Mouse (Mus musculus) c-Kit-positive CD71-negative TER-119-negative erythroid progenitor cells, embryonic 14.5 days (primary cell): ENCODE measurements around the gene Gm38655.
"Not testable (repeated sequence)": the region's sequence is repeated elsewhere in the genome, so short reads cannot be mapped to it uniquely, and the experiment has no call there.

Experiments
- DNase-seq: peaks from one replicate; pipeline ENCODE4 v3.0.0-alpha.2; 2013; ENCODE audit warnings: low read depth

Gene Gm38655

DNA sequence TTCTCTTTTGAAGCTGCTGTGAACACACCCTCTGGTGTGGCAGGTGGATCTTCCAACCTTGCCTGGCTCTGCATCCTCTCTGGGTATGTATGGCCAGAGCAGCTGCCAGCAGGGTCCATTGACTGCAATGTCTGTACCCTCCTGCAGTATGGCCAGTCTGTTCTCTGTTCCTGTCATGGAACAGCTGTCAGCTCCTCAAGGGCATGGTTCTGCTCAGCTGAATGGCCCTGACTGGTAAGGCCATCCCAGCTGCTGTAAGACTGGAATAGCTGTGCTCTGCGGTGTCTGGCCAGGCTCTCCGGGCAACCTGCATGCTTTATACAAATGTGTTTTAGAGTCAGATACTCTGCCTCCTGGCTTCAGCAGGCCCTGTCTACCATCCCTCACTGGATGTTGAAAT is 5.6 kb downstream of the Gm38655 start:
- DNase-seq, result no peak

DNA sequence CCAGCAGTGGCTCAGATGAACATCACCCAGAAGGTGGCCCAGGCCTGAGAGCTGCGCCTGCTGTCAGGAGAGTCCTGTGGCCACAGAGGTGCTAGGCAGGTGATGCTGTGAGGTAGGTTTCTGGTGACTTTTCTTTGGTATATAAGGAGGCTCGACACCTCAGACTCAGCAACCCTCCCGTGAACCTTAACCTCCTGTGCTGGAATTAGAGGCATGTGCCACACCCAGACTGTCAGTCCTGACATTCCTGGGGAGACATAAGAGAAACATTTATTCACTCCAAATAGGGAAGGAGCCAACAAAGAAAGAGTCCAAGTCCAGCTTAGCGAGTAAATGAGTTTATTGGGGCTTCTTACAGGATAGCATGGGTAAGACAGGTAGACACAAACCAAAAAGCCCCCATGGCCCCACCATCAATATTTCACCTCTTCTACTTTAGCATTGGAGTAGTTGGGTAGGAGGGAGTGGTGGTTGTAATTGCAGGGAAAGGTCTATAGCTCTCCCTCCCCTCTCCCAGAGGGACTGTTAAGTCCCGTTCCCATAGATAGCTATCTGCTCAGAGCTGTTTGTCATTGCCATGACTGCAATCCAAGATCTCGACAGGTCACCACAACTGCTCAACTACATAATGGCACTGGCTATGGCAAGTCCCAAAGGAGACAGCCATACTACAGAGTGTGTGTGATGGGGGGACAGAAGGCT is 9.2 kb downstream of the Gm38655 start:
- no peak for DNase-seq

DNA sequence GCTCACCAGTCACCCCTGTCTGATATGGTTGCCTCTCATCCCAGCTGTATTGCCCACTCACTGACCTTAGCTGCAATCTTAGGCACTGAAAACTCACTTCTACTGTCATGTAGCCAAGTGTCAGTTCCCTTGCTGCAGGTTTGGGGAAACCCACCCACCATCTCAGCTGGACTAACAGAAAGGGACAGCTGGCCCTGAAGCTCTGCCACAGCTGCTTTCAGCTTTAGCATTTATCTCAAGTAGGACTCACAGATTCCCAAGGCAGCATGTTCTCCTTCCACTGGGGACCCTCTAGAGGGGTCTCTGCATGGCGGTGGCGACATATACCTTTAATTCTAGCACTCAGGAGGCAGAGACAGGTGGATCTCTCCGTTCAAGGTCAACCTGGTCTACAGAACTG is 10.5 kb downstream of the Gm38655 start:
- no peak for DNase-seq

DNA sequence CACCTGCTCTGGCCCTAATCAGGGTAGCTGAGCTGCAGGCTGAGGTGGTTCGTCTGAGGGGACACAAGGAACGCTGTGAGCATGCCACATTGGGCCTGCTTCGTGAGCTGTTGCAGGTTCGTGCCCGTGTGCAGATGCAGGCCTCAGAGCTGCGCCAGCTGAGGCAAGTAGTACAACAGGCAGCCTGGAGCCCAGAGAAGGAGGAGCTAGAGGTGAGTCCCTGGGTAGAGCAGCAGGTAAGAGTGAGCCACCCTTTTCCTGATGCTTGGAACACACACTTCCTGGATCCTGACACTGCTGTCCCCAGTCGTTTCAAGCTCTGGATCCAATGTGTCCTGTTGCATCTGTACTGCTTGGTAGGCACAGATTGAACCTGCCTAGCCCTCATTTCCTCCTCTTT is 11.9 kb downstream of the Gm38655 start:
- no peak for DNase-seq

DNA sequence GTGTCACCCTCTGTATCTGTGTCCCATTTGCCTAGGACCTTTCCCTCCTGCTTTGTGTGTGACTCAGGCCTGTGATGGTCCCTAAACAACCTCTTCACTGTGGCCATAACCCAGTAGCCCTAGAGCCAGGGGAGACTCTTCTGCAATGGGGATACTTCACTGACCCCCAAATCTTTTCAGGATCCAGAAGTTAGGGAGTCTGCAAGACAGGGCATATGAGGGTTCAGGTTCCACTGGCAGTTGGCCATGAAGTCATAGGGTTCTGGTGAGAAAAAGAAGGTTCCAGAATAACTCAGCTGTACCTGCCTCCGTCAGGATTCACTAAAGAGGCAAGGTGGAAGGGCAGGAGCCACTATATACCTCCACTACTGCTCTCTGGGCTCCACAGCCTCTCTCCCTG is 13.1 kb downstream of the Gm38655 start, which contains the start of gene Ccdc154:
Gene Ccdc154, plus strand, starts transcription at position 301 of the 400 bp plus-strand sequence.
- DNase-seq, result no peak

DNA sequence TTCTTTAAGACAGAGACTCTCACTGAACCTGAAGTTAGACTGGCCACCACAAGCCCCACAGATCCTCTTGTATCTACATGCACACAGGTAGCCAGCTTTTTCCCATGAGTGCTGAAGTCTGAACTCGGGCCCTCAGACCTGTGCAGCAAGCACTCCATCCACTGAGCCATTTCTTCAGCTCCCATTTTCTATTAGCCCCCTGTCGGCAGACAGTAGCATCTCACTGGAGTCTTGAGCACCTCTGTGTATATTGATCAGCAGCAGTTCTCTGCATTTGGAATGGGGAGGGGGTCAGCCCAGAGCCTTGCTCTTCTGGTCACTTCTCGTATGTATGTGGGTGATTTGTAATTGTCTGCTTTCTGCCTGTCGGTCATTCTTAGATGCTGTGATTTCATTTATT is 35.3 kb downstream of the Gm38655 start:
- no peak for DNase-seq

DNA sequence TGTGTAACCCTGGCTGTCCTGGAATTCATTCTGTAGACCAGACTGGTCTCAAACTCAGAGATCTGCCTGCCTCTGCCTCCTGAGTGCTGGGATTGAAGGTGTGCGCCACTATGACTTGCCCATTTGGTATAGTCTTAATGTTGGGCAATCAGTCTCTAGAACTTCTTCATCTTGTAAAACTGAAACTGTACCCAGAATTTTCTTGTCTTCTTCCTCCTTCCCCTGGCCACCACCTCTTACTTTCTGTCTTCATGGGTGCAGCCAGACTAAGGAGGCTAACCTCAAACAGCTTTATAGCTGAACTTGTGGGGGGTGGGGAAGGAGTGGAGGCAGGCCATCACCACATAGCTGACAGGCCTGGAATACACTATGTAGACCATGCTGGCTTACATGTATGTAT is 36.5 kb downstream of the Gm38655 start:
- no peak for DNase-seq

DNA sequence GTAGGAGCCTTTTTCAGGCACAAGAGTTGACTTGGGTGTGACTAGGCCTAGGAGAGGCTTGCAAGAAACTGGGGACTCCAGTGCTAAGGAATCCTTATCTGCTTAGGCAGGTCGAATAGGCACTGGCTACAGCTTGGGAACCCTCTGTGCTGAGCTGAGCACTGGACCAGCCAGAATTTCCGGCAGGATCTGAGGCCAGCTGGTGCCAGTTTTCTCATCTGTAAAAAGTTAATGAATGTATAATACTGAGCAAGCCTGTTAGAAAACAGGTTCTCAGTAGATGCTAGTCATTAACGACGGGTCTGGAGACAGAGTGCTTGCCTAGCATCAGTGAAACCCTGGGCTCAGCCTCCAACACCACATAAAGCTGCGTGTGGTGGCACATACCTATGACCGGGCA is 39.6 kb downstream of the Gm38655 start:
- no peak for DNase-seq

DNA sequence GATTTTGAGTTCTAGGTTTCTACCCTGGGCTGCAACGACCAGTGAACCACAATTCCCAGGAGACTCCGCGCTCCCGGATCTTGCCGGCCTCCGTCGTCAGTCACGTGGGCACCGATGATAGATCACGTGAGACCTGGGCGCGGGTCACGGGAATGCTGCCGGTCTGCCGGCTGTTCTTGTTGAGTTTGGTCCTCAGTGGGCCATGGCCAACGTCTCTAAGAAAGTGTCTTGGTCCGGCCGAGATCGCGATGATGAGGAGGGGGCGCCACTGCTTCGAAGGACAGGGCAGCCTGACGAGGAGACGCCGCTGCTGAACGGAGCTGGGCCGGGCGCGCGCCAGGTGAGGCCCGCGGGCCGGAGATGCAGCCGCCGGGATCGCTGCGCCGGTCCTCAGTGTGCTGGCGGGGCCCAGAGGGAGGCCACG is 42.0 kb downstream of the Gm38655 start, which contains the start of gene Clcn7:
Gene Clcn7, plus strand, starts transcription at position 117 of the 424 bp plus-strand sequence.
- peak; percentile 72 for DNase-seq

DNA sequence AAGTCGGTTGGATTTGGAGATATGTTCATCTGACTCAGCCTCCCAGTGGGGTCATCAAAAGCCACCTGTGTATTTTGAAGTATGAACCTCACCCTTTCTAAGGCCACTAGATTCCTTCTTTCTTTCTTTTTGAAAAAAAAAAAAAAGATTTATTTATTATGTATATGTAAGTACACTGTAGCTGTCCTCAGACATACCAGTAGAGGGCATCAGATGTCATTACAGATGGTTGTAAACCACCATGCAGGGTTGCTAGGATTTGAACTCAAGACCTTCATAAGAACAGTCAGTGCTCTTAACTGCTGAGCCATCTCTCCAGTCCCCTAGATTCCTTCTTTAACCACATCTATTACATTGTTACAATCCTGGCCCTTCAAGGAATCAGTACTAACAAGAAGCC is 45.2 kb downstream of the Gm38655 start:
- DNase-seq, result no peak

DNA sequence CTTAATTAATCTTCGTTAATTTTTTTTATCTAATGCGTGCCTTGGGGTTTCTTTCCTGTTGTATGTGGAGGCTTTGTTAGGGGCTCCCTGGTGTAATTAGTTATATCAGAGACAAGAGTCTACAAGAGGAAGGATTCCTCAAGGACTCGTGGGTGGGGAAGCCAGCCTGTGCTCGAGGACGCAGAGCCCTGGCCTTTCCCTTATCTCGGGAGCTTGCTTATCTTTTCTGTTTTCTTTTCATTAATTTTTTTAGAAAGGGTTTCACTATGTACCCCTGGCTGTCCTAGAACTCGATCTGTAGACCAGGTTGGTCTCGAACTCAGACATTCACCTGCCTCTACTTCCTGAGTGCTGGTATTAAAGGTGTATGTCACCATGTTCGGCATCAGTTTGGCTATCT is 47.6 kb downstream of the Gm38655 start:
- DNase-seq, result no peak

DNA sequence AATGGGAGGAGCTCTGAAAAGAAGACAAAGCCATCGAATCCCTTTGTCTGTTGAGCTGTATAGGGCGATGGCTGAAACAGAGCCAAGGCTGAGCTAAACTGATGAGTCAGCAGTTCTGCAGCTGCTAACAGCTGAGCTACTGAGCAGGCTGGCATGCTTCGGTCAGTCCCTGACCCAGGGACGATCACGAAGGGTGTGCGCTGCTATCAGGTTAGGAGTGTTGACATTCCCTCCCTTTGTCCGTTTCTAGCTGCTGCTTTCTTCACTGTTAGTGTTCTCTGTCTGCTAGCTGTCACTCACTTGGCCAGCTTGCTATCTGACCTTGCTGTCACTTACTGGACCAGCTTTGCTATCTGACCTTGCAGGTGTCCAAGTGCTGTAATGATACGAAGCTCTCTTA is 48.2 kb downstream of the Gm38655 start:
- DNase-seq, result no peak

DNA sequence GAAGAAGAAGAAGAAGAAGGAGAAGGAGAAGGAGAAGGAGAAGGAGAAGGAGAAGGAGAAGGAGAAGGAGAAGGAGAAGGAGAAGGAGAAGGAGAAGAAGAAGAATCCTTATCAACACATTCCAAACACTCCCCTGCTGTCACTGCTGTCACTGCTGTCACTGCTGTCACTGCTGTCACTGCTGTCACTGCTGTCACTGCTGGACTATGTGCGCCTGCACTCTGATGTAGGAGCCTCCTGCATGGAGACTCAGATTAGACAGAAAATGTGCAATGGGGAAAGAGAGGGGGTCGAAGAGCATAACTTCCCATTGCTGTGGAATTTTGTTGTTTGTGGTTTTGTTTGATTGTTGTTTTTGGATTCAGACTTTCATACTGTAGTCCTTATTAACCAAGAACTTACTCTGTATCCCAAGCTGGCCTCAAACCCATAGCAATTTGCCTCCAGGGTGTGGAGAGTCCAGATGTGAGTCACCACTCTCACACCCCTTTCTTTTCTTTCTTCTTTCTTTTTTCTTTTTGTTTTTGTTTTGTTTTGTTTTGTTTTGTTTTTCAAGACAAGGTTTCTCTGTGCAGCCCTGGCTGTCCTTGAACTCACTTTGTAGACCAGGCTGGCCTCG is 49.7 kb downstream of the Gm38655 start:
- not testable (repeated sequence) for DNase-seq

DNA sequence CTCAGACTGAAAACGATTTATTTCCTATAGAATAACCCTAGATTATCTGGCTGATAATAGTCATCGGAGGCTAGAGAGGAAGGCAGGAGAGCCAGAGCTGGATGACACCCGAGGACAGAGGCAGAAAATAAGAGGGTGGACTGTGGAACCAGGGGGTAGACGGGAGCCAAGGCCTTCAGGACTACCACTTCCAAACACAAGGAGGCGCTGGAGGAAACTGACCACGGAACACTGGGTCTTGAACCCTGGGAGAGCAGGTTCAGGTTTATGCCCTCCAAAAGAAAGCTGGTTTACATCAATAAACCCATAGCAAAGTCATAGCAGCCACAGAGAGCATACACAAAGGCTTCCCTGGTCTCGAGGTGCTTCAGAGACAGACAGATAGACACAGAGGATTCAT is 51.3 kb downstream of the Gm38655 start:
- no peak for DNase-seq
